Mouse (Mus musculus) lung, embryonic 15.5 days (tissue): ENCODE measurements around the gene Flna. TPM values are rescaled to one million over a fixed set of nuclear protein-coding genes. Genes with fewer than 3 reads are reported as not detected.
A peak's percentile ranks its signal among the peaks of the same experiment; 100 is the strongest.

Source experiments
- ATAC-seq: fragments of 200-750 bp; cut with Nextera tagmentation; 2 replicates; pipeline ENCODE4 v1.8.0; 2017; ENCODE audit warnings: moderate number of reproducible peaks, borderline replicate concordance; ENCODE audit not compliant: low FRiP score, low TSS enrichment; ENCODE audit errors: extremely low read depth
- H3K27ac ChIP-seq: fragments of 300-500 bp; sonication (generic); 2 replicates; pipeline ENCODE4 v1.5.1; 2015; ENCODE audit warnings: moderate library complexity, mild to moderate bottlenecking, inconsistent platforms
- H3K27me3 ChIP-seq: fragments of 300-500 bp; sonication (generic); 2 replicates; pipeline ENCODE4 v1.6.1; 2015; ENCODE audit warnings: inconsistent platforms
- H3K36me3 ChIP-seq: fragments of 300-500 bp; sonication (generic); 2 replicates; pipeline ENCODE4 v1.6.1; 2015; ENCODE audit warnings: inconsistent platforms
- H3K4me1 ChIP-seq: fragments of 300-500 bp; sonication (generic); 2 replicates; pipeline ENCODE4 v1.6.1; 2015; ENCODE audit warnings: inconsistent platforms
- H3K4me2 ChIP-seq: fragments of 300-500 bp; sonication (generic); 2 replicates; pipeline ENCODE4 v1.6.1; 2015; ENCODE audit warnings: inconsistent platforms, mild to moderate bottlenecking, moderate library complexity
- H3K4me3 ChIP-seq: fragments of 300-500 bp; sonication (generic); 2 replicates; pipeline ENCODE4 v1.5.1; 2015; ENCODE audit warnings: mild to moderate bottlenecking, inconsistent platforms
- H3K9ac ChIP-seq: fragments of 300-500 bp; sonication (generic); 2 replicates; pipeline ENCODE4 v1.6.1; 2015; ENCODE audit warnings: inconsistent platforms
- H3K9me3 ChIP-seq: fragments of 300-500 bp; sonication (generic); 2 replicates; pipeline ENCODE4 v1.6.1; 2016; ENCODE audit warnings: inconsistent platforms
- WGBS: fragments of 180-500 bp; shearing (Covaris S2); methylation state at CpG from one replicate; pipeline ENCODE4 v1.1.7; 2015; 5-methylcytosine and 5-hydroxymethylcytosine counted together
- polyA plus RNA-seq: library from polyadenylated mRNA; unstranded; fragments of >200 nt; fragmentation: Nextera tagmentation; extraction: Ambion mirVana; gene quantifications from 2 replicates; pipeline ENCODE4 v1.2.1, GENCODE M21; 2015

Gene Flna
- polyA plus RNA-seq = 361 and 366 TPM in 2 replicates

DNA sequence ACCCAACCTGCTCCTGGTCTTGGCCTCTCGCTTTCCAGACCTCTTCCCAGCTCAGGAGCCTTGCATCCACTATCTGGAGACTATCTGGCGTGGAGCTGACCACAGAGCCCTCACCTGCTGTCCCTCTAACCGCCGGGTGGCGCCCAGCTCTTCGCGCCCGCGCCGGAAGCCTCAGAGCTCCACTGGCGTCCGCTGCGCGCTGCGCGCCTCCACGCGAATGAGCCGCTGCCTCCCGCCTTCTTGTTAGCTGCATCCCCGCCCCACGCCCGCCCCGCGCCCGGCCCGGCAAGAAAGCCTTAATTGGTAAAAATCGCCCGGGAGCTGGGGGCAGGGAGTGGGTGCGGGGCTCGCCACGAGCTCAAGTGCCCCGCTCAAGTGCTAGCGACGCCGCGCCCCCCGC lies at the start of gene Flna:
Gene Flna, minus strand, starts transcription at position 206 of the 400 bp plus-strand sequence.
- Histone ChIP-seq H3K9ac (peak within 1 kb of the TSS; percentile 48), H3K4me2 (peak within 1 kb of the TSS; percentile 59), H3K27me3 (no peaks in the 10 kb centered on the region), H3K27ac (peak within 1 kb of the TSS; percentile 87), H3K36me3 (no peaks in the 10 kb centered on the region), H3K4me3 (peak within 1 kb of the TSS; percentile 42), H3K9me3 (no peaks in the 10 kb centered on the region), H3K4me1 (0 out of 2 replicates have a peak, but pooled peaks cover 3% of the 10 kb centered on the region)
- WGBS = 14% methylated on average over 31 of the region's 38 CpGs
- ATAC-seq = no peak

DNA sequence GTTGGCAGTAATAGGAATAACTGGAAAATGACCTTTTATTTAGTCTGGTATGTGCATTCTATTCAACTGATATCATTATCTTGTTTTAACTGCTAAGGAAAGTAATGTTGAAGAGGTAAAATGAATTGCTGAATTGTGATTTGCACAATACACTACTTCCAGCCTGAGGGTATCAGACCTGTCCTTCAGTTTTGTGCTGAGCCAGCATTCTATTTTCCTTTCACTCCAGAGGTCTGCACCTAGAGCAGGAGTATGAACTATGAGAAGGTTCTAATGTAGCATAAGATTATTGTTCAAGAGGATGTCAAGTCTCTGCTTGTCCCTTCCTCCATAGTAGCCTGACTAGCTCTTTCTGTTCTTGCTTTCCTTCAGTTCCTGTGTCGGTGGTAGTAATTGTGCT lies 48.7 kb upstream of the Flna start:
- Histone ChIP-seq H3K9ac (no peak overlapping the region), H3K9me3 (no peaks in the 10 kb centered on the region), H3K27ac (no peak overlapping the region), H3K4me3 (no peak overlapping the region), H3K4me2 (no peak overlapping the region), H3K36me3 (peaks cover 16% of the 10 kb centered on the region; the same call in 1 of the 2 replicates), H3K27me3 (no peaks in the 10 kb centered on the region), H3K4me1 (no peaks in the 10 kb centered on the region)
- WGBS = 80% methylated on average over 1 of the region's 1 CpGs
- ATAC-seq = no peak

DNA sequence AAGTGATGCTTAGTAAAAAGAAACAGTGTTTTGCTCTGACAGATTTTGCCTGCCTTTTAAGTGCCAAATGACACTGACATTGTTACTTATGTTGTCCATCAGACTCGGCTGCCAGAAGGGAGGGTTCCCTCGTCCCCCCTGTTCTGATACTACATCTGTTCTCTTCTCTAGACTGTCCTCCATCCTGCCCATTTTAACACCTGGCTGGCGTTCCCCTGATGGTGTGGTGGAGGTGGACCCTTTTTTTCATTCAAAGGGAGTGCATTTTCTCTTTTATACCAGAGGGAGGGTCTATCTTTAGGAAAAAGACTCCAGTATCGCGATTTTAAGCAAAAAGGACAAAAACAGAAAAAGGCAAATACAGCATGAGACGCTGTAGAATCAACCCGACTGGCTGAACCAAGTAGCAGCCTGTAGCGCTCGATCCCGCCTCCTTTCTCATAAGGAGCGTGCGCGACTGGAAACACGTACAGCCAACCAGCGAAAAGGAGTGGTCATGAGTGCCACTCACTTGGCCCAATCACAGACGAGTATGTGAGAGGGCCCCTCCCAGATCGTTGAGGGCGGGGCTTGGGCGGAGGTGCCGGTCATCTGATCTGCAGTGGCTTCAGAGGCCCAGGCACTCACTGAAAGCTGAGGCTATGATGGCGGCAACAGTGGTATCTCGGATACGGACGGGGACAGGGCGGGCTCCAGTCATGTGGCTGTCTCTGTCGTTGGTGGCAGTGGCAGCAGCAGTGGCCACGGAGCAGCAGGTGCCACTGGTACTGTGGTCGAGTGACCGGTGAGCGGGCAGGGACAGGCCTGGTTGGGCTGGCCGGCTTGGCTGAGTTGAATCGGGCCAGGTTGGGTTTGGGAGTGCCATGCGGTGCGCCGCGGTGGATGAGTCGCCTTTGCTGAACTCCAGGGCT lies 47.2 kb upstream of the Flna start, which contains the start of gene Atp6ap1:
Gene Atp6ap1, plus strand, starts transcription at position 560 of the 911 bp plus-strand sequence.
- Histone ChIP-seq H3K4me3 (peak within 1 kb of the TSS; percentile 71), H3K27ac (peak within 1 kb of the TSS; percentile 47)
- ATAC-seq = peak; percentile 99

DNA sequence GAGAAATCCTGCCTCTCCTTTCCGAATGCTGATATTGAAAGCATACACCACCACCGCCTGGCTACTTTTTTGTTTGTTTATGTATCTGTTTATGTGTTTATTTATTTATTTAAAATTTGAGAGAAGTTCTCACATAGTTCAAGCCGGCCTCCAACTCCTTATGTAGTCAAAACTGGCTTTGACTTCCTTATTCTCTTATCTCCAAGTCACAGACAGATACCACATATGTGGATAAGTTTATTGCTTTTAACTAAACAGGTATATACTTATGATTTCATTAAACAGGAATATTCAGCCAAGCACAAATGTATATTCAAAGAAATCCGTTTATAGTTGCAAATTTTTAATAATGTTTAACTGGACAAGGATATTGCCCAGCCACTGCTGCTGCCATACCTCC lies 43.8 kb upstream of the Flna start:
- Histone ChIP-seq H3K9ac (no peak overlapping the region), H3K9me3 (no peaks in the 10 kb centered on the region), H3K27me3 (no peaks in the 10 kb centered on the region), H3K4me2 (no peak overlapping the region), H3K4me1 (no peaks in the 10 kb centered on the region), H3K27ac (no peak overlapping the region), H3K4me3 (no peak overlapping the region), H3K36me3 (no peaks in the 10 kb centered on the region)
- 66% methylated on average over 4 of the region's 4 CpGs for WGBS
- no peak for ATAC-seq

More for the DNA sequence above, 47.2 kb upstream of the Flna start, which contains the start of gene Atp6ap1:
- H3K9me3 ChIP-seq = no peaks in the 10 kb centered on the region
- 13% methylated on average over 37 of the region's 37 CpGs for whole genome bisulfite sequencing
- H3K4me1 ChIP-seq = no peaks in the 10 kb centered on the region
- peaks cover 14% of the 10 kb centered on the region; the same call in 1 of the 2 replicates for H3K36me3 ChIP-seq
- H3K27me3 ChIP-seq = no peaks in the 10 kb centered on the region
- H3K9ac ChIP-seq = peak within 1 kb of the TSS; percentile 72
- H3K4me2 ChIP-seq = peak within 1 kb of the TSS; percentile 66

DNA sequence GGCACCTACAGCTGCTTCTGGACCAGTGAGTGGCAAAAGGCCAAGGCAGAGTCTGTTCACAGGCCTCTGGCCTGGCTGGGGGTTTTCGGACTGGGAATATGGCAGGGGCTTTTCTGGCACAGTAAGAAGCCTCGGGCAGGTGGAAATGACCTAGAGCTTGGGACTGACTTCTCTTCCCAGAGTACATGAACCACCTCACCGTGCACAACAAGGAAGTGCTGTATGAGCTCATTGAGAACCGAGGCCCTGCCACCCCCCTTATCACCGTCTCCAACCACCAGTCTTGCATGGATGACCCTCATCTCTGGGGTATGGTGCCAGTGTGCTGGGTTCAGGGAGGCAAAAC lies 33.4 kb upstream of the Flna start:
- Histone ChIP-seq H3K27me3 (no peaks in the 10 kb centered on the region), H3K4me3 (peak overlapping the region; percentile 57), H3K9ac (peak overlapping the region; percentile 64), H3K27ac (peak overlapping the region; percentile 92), H3K4me2 (peak overlapping the region; percentile 74), H3K36me3 (no peaks in the 10 kb centered on the region), H3K4me1 (0 out of 2 replicates have a peak, but pooled peaks cover 7% of the 10 kb centered on the region), H3K9me3 (no peaks in the 10 kb centered on the region)
- 37% methylated on average over 5 of the region's 5 CpGs for WGBS
- no peak; the same call in none of the 2 replicates for ATAC-seq

DNA sequence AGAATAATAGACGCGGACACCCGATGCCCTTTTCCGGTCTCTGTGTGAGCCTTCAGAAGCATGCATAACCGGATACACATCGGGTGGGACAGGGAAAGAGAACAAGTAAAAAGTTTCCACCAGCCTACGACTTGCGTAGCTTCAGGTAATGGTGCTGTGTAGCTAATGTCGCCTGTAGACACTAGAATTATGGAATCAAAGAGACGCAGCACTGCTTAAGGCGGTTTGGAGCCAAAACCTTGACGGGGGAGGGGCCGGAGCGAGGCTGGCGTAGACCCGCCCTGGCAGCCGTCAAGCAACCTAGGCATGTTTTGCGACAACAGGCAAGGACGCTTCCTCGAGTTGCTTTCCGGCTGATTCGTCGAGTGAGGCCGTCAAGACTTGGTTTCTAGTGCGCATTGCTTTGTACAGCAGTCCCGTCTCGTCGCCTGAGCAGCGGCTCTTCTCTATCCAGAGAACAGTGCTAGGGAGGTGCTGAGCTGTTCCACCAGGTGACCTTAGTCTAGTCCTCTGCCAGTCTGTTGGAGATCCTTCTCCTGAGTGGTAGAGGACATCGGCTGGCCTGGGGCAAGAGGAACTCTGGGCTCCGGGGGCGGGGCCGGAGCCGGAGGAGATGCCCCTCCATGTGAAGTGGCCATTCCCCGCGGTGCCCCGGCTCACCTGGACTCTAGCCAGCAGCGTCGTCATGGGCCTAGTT lies 32.9 kb upstream of the Flna start:
- ATAC-seq = peak; percentile 68
- Histone ChIP-seq H3K9me3 (no peaks in the 10 kb centered on the region), H3K9ac (peak overlapping the region; percentile 64), H3K27me3 (no peaks in the 10 kb centered on the region), H3K4me3 (peak overlapping the region; percentile 57), H3K4me1 (0 out of 2 replicates have a peak, but pooled peaks cover 7% of the 10 kb centered on the region), H3K27ac (peak overlapping the region; percentile 92), H3K36me3 (no peaks in the 10 kb centered on the region), H3K4me2 (peak overlapping the region; percentile 74)
- 18% methylated on average over 39 of the region's 39 CpGs for WGBS

DNA sequence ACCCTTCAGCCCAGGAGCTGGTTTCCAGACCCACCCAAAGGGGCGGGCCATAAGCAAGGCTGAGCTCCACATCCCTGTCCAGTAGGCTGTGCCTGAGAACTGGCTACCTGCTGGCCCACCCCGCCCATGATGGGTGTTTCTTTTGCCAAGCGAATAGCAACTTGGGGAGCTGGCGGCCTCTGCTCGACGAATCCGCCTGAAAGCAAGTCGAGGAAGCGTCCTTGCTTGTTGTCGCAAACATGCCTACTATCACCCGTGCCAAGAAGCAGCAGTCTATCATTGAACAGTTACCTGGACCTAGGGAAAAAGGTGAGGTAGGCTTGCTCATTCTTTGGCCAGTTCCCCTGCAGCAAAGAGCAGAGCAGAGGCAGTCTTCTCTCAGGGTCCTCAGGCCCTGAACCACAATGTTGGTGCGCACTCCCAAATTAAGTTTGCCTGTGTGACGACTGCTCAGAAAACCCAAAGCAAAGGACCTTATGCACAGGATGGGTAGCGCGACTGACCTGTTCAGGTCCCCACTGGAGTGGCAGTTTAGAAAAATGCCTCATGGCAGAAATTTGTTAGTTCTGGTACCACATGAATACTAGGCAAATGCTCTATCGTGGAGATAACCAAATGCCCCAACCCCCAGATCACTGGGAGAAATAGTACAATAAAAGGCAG lies 32.2 kb upstream of the Flna start, which contains the start of the genes Taz and Dnase1l1:
Gene Taz, plus strand, starts transcription at position 181 of the 663 bp plus-strand sequence.
Gene Dnase1l1, minus strand, starts transcription at position 606 of the 663 bp plus-strand sequence.
- Histone ChIP-seq H3K9ac (peak within 1 kb of the TSS; percentile 64), H3K36me3 (no peaks in the 10 kb centered on the region), H3K4me1 (0 out of 2 replicates have a peak, but pooled peaks cover 7% of the 10 kb centered on the region), H3K27ac (peak within 1 kb of the TSS; percentile 92), H3K4me3 (peak within 1 kb of the TSS; percentile 57), H3K27me3 (no peaks in the 10 kb centered on the region), H3K4me2 (peak within 1 kb of the TSS; percentile 74), H3K9me3 (no peaks in the 10 kb centered on the region)
- 13% methylated on average over 16 of the region's 16 CpGs for WGBS
- ATAC-seq = peak; percentile 95

DNA sequence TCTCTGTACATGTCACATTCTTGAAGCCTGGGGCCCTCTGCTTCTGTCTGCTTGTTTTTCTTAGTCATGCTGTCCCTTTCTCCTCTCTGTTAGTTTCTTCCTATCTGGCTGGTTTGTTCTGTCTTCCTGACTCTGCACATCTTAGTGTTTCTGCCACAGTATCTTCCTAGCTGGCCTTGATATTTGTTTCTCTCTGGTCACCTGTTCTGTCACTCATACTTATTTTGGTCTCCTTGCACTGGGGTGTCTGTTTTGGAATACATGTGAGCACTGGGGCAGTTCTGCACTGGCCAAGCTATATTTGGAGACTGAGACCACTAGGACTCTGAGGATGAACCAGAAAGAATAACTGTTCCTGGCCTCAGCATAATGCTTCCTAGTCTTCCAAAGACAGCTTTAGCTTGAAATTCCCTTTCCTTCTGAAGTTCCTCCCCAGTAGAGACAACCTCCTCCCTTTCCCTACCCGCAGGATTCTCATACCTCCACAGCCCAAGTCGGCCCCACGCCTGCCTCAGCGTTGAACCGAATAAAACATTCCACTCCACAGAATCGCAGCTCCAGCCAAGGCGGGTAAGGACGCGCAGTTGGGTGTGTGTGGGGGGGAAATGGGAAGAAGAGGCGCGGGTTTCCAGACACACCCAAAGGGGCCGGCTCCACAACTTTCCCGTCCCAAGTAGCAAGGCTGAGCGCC lies 31.6 kb upstream of the Flna start:
- no peaks in the 10 kb centered on the region for H3K36me3 ChIP-seq
- 0 out of 2 replicates have a peak, but pooled peaks cover 7% of the 10 kb centered on the region for H3K4me1 ChIP-seq
- H3K4me3 ChIP-seq = peak overlapping the region; percentile 57
- H3K4me2 ChIP-seq = peak overlapping the region; percentile 74
- WGBS = 9% methylated on average over 14 of the region's 14 CpGs
- no peak for ATAC-seq
- no peaks in the 10 kb centered on the region for H3K27me3 ChIP-seq
- peak overlapping the region; percentile 49 for H3K9ac ChIP-seq
- H3K27ac ChIP-seq = peak overlapping the region; percentile 92
- no peaks in the 10 kb centered on the region for H3K9me3 ChIP-seq

DNA sequence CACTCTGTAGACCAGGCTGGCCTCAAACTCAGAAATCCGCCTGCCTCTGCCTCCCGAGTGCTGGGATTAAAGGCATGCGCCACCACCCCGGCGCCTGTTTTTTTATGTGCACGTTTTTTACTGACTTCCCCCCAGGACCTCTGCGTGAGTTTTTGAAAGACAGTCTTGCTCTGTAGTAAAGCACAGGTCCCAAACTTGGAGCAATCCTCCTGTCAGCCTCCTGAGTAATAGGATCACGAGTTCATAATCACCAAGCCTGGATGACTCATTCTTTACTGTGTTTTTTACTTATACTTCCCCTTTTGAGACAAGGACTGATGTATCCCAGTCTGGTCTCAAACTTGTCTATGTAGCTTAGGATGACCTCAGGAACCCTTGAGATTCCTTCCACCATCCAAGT lies 28.3 kb upstream of the Flna start:
- no peak for ATAC-seq
- no peak overlapping the region for H3K4me3 ChIP-seq
- WGBS = 75% methylated on average over 8 of the region's 8 CpGs
- no peaks in the 10 kb centered on the region for H3K36me3 ChIP-seq
- H3K9ac ChIP-seq = no peak overlapping the region
- no peaks in the 10 kb centered on the region for H3K27me3 ChIP-seq
- H3K9me3 ChIP-seq = no peaks in the 10 kb centered on the region
- H3K4me2 ChIP-seq = no peak overlapping the region
- no peak overlapping the region for H3K27ac ChIP-seq
- no peaks in the 10 kb centered on the region for H3K4me1 ChIP-seq

DNA sequence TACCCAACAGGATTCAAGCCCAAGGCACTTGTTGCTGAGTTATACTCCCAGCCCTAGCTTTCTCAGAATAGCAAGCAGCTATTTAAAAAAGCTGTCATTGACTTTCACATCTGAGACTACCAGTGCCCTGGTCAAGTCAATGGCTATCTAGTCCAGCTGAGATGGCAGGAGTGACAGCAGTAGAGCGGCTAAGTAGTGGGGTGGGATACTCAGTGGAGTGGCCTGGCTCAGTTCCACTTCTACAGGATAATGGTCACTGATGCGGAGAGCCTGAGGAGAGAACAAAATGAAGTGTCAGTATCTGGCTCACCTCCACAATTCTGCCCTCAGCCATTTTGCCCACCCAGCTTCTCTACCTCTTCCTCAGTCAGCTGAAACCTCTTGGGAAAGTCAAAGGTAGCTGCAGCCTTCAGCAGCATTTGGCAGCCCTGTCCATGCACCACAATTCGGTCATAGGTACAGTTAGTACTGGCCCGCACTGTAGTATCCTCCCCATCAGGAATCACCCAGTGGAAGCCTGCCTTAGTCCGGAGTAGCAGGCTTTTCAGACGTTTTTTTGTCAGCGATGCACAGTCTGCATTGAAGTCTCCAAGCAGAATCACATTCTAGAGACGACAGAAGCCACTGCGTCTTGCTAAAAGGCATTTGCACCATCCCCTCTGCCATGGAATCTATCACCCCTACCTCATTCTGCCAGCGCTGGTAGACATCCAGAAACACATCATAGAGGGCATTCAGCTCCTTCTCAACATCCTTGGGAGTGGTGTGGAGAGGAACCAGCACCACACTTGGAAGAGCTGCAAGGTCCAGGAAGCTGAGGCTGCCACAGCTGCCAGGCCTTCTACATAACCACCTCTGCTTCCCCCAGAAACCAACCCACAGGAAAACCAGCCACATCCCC lies 24.1 kb upstream of the Flna start:
- Histone ChIP-seq H3K27me3 (no peaks in the 10 kb centered on the region), H3K36me3 (0 out of 2 replicates have a peak, but pooled peaks cover 4% of the 10 kb centered on the region), H3K4me2 (no peak overlapping the region), H3K4me1 (peaks cover 3% of the 10 kb centered on the region; the same call in 1 of the 2 replicates), H3K27ac (0 out of 2 replicates have a peak overlapping the region, but pooled peaks have one; percentile 10), H3K4me3 (no peak overlapping the region), H3K9ac (no peak overlapping the region), H3K9me3 (no peaks in the 10 kb centered on the region)
- no peak for ATAC-seq
- 26% methylated on average over 10 of the region's 10 CpGs for WGBS
